Mouse (Mus musculus) A20 (cell line): Measurements from ENCODE around the gene Epop.
A peak's percentile ranks its signal among the peaks of the same experiment; 100 is the strongest.
"Not testable (repeated sequence)": the region's sequence is repeated elsewhere in the genome, so short reads cannot be mapped to it uniquely, and the experiment has no call there.

Experiments used
- DNase-seq: peaks from one replicate; pipeline ENCODE4 v3.0.0-alpha.2; 2011; ENCODE audit warnings: low read depth, low spot score

Epop gene

DNA sequence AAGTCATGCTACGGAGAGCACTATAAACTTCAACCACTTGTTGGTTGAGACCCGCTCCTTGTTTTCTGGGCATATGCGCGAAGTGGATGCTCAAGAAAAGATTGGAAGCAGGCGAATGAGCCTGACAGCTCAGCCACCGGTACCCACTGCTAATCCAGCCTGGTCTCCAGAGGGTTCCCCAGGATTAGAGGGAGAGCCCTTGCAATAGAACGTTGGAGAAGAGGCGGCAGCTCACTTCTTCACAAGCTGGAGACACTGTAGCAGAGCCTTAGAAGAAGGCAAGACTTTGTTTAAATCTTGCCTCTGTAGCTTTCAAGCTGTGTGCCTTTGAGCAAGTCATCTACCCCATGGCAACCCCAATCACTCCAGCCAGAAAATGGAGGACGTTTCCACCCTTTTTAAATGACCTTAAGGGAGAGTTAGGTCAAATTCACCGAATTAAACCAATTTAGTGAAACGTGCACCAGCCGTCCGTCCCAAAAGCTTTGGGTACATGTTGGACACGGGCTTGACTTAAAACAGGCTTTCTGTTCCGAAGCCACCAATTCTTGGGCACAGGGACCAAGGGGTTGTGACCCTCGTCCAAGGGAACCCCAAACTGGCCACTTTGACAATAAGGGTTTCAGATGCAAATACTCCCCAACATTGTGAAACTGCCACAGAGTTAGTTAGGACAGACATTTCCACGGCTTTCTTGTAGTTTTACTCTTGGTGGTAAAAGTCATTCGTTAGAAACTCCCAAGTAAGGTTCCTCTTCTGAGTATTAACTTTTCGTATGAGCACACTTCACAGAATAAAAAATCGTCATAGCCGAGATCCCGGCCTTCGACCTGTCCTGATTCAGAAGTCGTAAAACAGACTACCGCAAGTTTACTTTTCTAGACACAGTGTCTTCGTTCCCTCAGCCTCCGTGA lies 31.5 kb upstream of the Epop start:
- no peak for DNase-seq

DNA sequence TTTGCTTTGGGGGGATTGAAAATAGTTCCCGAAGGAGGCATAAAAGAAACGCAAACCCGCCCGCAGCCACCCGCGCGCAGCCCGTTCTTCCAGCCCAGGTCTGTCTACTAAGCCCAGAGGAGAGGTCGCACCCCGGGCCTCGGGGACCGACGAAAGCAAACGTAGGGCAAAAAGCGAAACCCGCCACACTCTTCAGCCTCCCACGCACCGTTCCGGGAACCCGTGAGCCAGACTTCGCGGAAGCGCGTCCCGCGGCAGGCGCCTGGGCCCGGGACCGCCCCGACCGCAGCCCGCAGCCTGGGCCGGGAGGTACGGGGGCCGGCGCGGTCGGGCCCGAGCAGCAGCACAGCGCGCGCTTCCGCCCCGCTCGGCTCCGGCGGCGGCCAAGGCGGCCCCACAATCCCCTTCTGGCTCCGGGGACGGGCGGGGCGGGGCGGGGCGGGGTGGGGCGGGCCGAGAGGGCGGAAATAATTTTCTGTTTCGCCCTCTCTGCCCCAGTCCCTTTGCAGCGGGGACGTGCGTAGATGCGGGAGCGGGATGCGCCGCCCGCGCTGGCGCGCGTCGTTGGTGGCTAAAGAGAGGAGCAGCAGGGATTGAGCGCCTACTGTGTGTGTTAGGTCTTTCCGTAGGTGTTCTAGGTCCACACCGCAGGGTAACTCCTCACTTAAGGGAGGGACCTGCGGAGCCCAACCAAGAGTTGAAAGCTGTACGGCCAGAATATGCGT lies 30.6 kb upstream of the Epop start:
- peak; percentile 86 for DNase-seq

DNA sequence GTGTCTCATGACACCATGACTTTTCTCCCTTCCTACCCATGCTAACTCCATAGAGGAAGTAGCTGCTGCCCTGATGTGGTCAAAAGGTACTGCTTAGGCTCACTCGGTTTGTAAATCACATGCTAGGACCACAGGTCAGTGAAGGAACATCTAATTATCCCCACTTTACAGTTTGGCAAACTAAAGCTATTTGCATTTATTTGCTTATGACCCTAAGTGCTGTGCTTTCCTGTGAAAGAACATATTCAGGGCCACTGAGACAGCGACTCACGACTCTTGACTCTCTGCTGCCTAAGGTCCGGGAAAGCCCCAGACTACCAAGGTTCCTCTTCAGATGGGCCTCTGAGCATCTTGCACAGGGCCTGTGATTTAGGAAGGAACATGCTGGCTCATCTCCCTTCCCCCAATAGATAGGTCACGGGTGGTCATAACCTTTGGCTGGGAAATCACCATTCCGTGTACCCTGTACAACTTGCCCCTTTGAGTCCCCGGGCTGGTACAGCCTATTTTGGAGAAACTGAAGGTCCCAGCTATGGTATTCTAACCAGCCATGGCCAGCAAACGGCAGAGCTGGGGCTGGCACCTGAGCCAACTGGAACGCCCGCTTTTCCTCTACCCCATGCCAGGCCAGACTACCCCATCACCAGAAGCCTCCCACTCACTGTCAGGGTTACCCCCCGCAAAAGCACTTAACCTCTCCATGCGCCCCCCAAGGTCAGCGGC lies 29.9 kb upstream of the Epop start:
- peak; percentile 91 for DNase-seq

- DNase-seq: no peak
Measured at GRCm38 (mm10) chr11:97658751-97659266, 29.3 kb upstream of the Epop start.

DNA sequence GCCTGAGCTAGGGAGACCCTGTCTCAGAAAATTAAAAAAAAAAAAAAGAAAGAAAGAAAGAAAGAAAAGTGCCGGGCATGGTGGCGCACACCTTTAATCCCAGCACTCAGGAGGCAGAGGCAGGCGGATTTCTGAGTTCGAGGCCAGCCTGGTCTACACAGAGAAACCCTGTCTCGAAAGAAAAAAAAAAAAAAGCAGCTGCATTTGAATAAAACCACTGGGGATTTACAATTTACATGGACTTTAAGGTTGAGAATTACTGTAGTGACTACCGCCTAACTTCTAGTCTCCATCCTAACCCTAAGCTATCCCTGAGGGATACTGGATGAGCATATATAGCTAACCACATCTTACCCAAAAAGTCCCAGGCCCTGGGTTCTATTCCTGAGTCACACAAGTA lies 28.5 kb upstream of the Epop start:
- not testable (repeated sequence) for DNase-seq

DNA sequence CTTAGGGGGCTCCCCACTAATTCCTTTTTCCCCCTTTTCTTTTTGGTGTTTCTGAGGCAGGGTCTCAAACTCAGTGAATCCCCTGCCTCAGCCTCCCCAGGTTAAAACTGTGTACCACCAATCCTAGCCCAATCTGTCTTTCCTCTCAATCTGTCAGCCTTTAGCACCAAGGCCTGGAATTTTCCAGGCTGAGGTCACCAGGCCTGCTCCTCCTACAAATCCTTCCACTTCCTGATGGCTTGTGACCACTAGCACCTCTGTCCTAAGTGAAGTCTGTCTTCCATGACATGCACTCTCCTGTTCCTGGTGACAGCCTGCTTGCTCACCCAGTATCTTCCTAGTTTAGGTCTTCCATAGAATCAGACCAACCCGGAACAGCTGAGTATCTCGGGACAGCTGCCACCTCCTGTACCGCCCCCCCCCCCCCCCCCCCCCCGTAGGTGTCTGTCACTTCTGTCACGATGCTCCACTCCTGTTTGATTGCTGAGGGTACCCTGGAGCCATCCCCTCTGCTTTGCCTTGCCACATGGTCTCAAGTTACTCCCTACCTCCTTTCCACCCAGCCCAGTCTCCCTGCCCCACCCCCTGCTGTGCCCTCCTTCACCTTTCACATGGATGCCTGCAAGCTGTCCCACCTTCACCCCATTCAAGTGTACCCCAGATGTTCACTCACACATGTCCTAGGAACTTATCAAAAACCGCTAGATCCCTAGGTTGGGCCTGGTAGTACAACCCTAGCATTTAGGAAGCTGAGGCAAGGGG lies 27.9 kb upstream of the Epop start:
- no peak for DNase-seq

DNA sequence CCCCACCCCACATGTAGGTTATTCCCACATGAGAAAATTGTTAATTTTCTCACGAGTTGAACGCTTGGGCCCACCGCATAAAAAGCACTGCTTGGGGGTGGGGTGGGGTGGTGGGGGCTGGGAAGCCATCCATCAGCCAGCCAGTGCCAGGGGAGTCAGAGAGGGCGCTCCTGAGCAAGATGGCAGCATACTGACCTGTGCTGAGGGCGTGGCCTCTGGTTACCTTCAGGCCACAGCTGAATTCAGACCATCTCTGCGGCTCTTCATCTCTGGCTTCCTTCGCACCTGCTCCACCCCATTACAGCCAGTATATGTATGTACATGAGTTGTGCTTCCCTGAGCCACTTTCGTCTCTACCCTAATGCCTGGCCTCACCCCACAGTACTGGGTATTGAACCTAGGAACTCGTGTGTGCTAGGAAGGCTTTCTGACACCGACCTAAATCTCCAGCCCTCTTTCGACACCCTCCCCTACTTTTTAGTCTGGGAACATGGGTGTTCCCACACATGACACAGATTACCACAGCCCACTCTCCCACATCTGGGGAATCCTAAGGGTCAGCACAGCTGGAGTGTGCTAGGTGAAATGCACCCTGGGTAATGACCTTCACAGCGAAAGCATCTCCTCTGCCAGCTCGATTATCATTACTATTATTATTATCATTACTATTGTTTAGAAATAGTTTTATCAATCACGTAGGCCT lies 26.9 kb upstream of the Epop start:
- no peak for DNase-seq

- no peak for DNase-seq
Measured at GRCm38 (mm10) chr11:97654210-97654609, 24.7 kb upstream of the Epop start.

- not testable (repeated sequence) for DNase-seq
Measured at GRCm38 (mm10) chr11:97653376-97653775, 23.9 kb upstream of the Epop start.

DNA sequence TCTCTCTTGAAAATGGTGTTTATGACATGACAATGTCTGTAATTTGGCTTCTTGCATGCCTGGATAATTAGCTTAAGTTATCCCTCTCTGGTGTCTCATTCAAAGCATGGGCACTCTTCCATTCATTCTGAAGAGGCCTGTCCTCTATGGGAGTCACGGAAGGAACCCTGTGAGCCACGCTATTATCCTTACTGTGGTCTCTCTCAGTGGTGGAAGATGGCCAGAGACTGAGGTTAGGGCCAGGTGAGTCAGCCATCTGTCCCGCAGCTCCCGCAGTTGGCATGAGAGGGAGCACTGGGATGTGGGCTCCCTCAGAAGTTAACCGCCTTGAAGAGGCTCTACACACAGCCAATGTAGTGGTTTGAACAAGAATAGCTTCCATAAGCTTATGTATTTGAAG lies 20.8 kb upstream of the Epop start:
- DNase-seq: no peak

DNA sequence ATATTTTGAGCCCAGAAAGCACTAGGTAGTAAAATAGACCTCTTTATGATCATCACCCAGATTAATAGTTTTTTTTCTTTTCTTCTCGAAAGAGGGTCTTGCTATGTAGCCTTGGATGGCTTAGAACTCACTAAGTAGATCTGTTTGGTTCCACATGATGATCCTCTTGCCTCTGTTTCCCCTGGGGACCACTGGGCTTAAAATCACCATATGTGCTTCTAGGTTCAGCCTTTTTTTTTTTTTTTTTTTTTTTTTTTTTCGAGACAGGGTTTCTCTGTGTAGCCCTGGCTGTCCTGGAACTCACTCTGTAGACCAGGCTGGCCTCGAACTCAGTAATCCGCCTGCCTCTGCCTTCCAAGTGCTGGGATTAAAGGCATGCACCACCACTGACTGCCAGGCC lies 19.0 kb upstream of the Epop start:
- not testable (repeated sequence) for DNase-seq

DNA sequence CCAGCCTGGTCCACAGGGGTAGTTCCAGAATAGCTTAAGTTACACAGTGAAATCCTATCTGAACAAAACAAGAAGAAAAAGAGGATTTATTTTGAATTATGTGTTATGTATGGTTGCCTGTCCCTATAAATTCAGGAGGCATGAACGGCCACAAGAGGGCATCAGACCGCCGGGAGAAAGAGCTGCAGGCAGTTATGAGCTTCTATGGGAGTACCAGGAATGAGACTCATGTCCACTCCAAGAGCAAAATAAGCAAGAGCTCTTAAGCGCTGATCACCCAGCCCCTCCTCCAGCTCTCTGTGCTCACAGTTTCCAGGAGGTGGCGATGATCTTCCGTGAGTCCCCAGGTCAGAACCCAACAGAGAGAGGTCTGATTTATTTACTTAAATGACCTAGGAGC lies 15.3 kb upstream of the Epop start:
- DNase-seq: peak; percentile 77

DNA sequence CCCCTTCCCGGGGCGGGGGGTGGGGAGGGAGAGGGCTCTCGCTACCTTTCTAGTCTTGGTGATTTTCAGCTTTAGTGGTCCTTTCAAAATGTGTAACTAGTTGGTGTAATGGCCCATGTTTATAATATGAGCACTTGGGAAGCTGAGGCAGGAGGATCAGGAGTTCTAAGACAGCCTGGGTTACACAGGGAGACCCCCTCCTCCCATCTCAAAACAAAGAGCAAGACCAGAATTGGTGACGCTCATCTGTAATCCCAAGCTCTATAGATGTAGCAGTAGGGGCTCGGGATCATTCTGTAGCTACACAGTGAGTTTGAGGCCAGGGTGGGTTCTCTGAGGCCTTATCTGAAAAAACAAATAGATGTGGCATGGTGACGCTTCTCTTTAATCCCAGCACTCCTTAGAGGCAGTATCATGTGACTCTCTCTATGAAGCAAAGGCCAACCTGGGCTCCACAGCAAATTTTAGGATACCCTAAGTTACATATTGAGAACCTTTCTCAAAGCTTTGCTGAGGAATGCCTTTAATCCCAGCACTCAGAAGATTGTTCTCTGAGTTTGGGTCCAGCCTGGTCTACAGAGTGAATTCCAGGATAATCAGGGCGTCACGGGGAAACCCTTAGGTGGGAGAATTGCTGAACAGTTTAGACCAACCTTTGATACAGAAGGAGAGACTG lies 14.0 kb upstream of the Epop start:
- DNase-seq: no peak

GRCm38 (mm10) chr11:97642746-97643145 lies 13.2 kb upstream of the Epop start:
- DNase-seq: no peak

GRCm38 (mm10) chr11:97641668-97642067 lies 12.2 kb upstream of the Epop start:
- peak; percentile 65 for DNase-seq

DNA sequence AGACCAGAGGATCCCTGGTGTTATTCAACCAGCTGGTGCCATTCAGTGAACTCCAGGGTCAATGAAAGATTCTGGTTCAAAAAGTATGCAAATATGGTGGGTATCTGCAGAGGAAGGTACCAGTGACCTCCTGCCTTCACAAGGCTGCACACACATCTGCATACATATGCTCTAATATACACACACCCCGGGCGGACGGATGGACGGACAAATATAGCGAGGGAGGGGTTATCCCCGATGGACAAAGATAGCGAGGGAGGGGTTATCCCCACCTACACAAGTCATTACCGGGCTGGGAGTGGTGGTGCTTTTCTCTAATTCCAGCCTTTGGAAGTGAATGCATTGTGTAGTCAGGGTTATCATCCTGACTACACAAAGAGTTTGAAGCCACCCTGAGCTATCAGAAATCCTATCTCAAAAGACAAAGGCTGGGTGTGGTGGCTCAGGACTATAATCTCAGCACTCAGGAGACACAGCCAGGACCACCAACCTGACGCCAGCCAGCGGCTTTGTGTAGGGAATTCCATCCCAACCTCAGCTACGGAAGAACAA lies 6.0 kb upstream of the Epop start:
- DNase-seq: no peak

DNA sequence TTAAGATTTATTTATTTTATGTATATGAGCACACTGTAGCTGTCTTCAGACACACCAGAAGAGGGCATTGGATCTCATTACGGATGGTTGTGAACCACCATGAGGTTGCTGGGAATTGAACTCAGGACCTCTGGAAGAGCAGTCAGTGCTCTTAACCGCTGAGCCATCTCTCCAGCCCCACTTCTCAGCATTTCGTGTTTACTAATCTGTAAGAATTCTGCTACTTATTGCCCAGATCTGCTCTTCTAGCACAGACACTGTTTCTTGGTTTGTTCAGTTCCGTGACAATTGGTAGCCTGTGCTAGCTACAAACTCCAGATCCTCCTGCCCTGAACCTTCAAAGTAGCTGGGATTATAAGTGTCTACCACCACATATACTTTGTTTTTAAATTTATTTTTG lies 2.9 kb upstream of the Epop start:
- DNase-seq: not testable (repeated sequence)

DNA sequence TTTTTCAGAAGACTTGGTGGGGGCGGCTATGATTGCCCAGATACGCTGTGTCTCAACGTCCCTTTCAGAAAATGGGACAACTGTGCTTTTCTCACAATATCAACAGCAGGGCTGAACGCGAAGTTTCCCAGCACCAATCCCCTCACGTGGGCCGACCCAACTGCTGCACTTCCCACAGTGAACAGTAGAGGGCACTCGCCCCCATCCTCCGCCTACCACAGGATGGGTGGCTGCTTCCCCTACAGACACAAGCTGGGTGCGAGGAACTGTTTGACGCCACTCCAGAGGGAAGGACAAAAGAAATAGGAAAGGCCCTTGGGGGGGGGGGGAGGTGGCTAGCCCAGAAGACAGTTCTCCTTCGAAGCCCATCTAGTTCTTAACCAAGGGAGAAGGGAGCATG lies 2.4 kb upstream of the Epop start:
- peak; percentile 82 for DNase-seq

DNA sequence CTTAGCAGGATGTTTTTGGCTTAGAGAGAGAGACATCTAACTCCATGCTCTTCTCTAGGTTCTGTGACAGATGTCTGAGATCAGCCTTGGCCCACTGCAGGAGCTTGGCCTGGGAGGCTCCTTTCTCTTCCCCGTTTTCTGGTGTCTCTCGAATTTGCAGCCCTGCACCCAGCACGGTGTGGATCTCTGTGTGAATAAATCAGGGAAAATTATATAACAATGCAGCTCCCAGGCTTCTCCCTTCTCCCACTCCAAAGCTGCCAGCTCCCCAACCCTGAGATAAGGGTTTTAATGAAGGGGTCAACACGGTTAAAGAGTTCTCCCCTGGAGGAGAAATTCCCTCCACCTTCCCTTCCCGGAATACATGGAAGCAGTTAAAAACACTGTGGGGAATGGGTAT lies 2.0 kb upstream of the Epop start:
- DNase-seq: no peak

DNA sequence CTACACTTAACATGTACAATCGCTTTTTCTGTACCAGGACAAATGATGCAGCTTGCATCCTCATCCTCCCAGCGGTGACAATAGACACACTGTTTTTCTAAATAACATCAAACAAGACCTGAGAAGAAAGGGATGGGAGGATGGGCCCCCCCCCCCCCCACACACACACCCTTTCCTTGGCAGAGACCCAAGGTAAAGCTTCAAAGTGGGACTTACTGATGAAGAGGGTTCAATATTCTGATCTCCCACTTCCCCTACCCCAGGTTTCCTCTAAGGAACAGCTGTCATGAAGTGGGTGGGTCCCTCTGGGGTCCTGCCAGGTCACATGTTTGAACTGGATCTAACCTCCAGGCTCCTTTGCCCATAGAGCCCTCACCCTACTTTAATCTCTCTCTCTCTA lies 1.5 kb upstream of the Epop start:
- no peak for DNase-seq
